Mouse (Mus musculus) heart, embryonic 14.5 days (tissue): ENCODE results near the gene Pgpep1. TPM values are rescaled to one million over a fixed set of nuclear protein-coding genes. Genes with fewer than 3 reads are reported as not detected.

Experiments used
- ATAC-seq: fragments of 200-750 bp; cut with Nextera tagmentation; 2 replicates; pipeline ENCODE4 v1.8.0; 2017; ENCODE audit warnings: low read depth, moderate TSS enrichment; ENCODE audit not compliant: insufficient number of reproducible peaks, insufficient read depth, low FRiP score
- H3K27ac ChIP-seq, 2 experiments: fragments of 200-500 bp in 1 of 2; fragments of 300-500 bp in 1 of 2; sonication (generic) in 1 of 2; replicated peaks in 1 of 2; 2 replicates each; pipeline ENCODE4 v1.5.1; 2012 to 2014; ENCODE audit warnings: low read depth in 2 of 2, low read length in 2 of 2, control low read depth in 1 of 2, mild to moderate bottlenecking in 1 of 2, mixed read lengths in 1 of 2; ENCODE audit not compliant: control insufficient read depth in 1 of 2, insufficient read depth in 1 of 2
- H3K27me3 ChIP-seq: fragments of 300-500 bp; sonication (generic); 2 replicates; pipeline ENCODE4 v1.6.1; 2014; ENCODE audit warnings: mild to moderate bottlenecking, low read length, control low read depth; ENCODE audit not compliant: control insufficient read depth, insufficient read depth
- H3K36me3 ChIP-seq: fragments of 300-500 bp; sonication (generic); 2 replicates; pipeline ENCODE4 v1.6.1; 2014; ENCODE audit warnings: mild to moderate bottlenecking, control low read depth, low read length, mixed read lengths; ENCODE audit not compliant: control insufficient read depth, insufficient read depth
- H3K4me1 ChIP-seq, 2 experiments: fragments of 200-500 bp in 1 of 2; fragments of 300-500 bp in 1 of 2; sonication (generic) in 1 of 2; 2 replicates each; pipeline ENCODE4 v1.6.1; 2012 to 2014; ENCODE audit warnings: low read length in 2 of 2, control low read depth in 1 of 2, mixed read lengths in 1 of 2; ENCODE audit not compliant: control insufficient read depth in 2 of 2, insufficient read depth in 2 of 2
- H3K4me2 ChIP-seq: fragments of 300-500 bp; sonication (generic); 2 replicates; pipeline ENCODE4 v1.6.1; 2014; ENCODE audit warnings: mild to moderate bottlenecking, low read length
- H3K4me3 ChIP-seq, 2 experiments: fragments of 200-500 bp in 1 of 2; fragments of 300-500 bp in 1 of 2; sonication (generic) in 1 of 2; 2 replicates each; pipeline ENCODE4 v1.5.1; 2012 to 2014; ENCODE audit warnings: low read length in 2 of 2, mild to moderate bottlenecking in 2 of 2, control low read depth in 1 of 2, low read depth in 1 of 2, moderate library complexity in 1 of 2; ENCODE audit not compliant: control insufficient read depth in 1 of 2, insufficient read depth in 1 of 2
- H3K9ac ChIP-seq: fragments of 300-500 bp; sonication (generic); 2 replicates; pipeline ENCODE4 v1.6.1; 2014; ENCODE audit warnings: mild to moderate bottlenecking, low read length
- H3K9me3 ChIP-seq: fragments of 300-500 bp; sonication (generic); 2 replicates; pipeline ENCODE4 v1.6.1; 2016; ENCODE audit warnings: low read length, control low read depth; ENCODE audit not compliant: control insufficient read depth
- WGBS: fragments of 180-500 bp; shearing (Covaris S2); extraction: QIAGEN DNeasy Blood & Tissue Kit; methylation state at CpG from one replicate; pipeline ENCODE4 v1.1.7; 2014; 5-methylcytosine and 5-hydroxymethylcytosine counted together
- polyA plus RNA-seq: library from polyadenylated mRNA; unstranded; fragments of >200 nt; fragmentation: Nextera tagmentation; extraction: Ambion mirVana; gene quantifications from 2 replicates; pipeline ENCODE4 v1.2.1, GENCODE M21; 2014

The Pgpep1 gene
- polyA plus RNA-seq, 1 experiment from 2014 or later, result 46.6 TPM

- no peaks in the 10 kb centered on the region for H3K9me3 ChIP-seq
- no peaks in the 10 kb centered on the region for H3K27me3 ChIP-seq
- H3K4me2 ChIP-seq, result peak overlapping the region; percentile 95; the same call in 1 of the 2 replicates
- no peak overlapping the region for H3K9ac ChIP-seq
- WGBS, result 98% methylated on average over 3 of the region's 3 CpGs
- H3K36me3 ChIP-seq, result peaks cover 42% of the 10 kb centered on the region
- H3K4me1 ChIP-seq, result peaks cover 15 to 23% of the 10 kb centered on the region in 2 experiments
- no peak for ATAC-seq
- no peak overlapping the region for H3K4me3 ChIP-seq
- no peak overlapping the region for H3K27ac ChIP-seq
Measured at GRCm38 (mm10) chr8:70657214-70657613, 3.0 kb downstream of the Pgpep1 start.

GRCm38 (mm10) chr8:70656193-70656790, 3.9 kb downstream of the Pgpep1 start:
- H3K27me3 ChIP-seq, result no peaks in the 10 kb centered on the region
- no peak for ATAC-seq
- H3K4me2 ChIP-seq, result no peak overlapping the region
- H3K27ac ChIP-seq, result no peak overlapping the region
- H3K9me3 ChIP-seq, result no peaks in the 10 kb centered on the region
- no peak overlapping the region for H3K9ac ChIP-seq
- no peak overlapping the region for H3K4me3 ChIP-seq
- peaks cover 51% of the 10 kb centered on the region for H3K36me3 ChIP-seq
- H3K4me1 ChIP-seq, result peaks cover 15 to 23% of the 10 kb centered on the region in 2 experiments
- WGBS, result 74% methylated on average over 13 of the region's 13 CpGs

- Histone ChIP-seq H3K27me3 (no peaks in the 10 kb centered on the region), H3K9ac (no peak overlapping the region), H3K9me3 (no peaks in the 10 kb centered on the region), H3K4me1 (peaks cover 15 to 21% of the 10 kb centered on the region in 2 experiments), H3K4me3 (no peak overlapping the region), H3K4me2 (no peak overlapping the region), H3K27ac (no peak overlapping the region), H3K36me3 (peaks cover 59% of the 10 kb centered on the region)
- ATAC-seq, result no peak
- 63% methylated on average over 2 of the region's 2 CpGs for WGBS
Measured at GRCm38 (mm10) chr8:70655469-70655868, 4.7 kb downstream of the Pgpep1 start.

GRCm38 (mm10) chr8:70654121-70654520, 6.1 kb downstream of the Pgpep1 start:
- no peak for ATAC-seq
- H3K4me1 ChIP-seq, result peaks cover 21 to 28% of the 10 kb centered on the region in 2 experiments
- H3K36me3 ChIP-seq, result peaks cover 67% of the 10 kb centered on the region
- 65% methylated on average over 1 of the region's 1 CpGs for WGBS
- H3K27me3 ChIP-seq, result no peaks in the 10 kb centered on the region
- no peak overlapping the region for H3K9ac ChIP-seq
- H3K4me3 ChIP-seq, result no peak overlapping the region
- no peak overlapping the region for H3K27ac ChIP-seq
- no peak overlapping the region for H3K4me2 ChIP-seq
- no peaks in the 10 kb centered on the region for H3K9me3 ChIP-seq

- no peaks in the 10 kb centered on the region for H3K27me3 ChIP-seq
- 74% methylated on average over 2 of the region's 2 CpGs for WGBS
- no peak overlapping the region for H3K9ac ChIP-seq
- H3K36me3 ChIP-seq, result peaks cover 75% of the 10 kb centered on the region
- no peak for ATAC-seq
- H3K4me1 ChIP-seq, result peaks cover 26 to 28% of the 10 kb centered on the region in 2 experiments
- no peak overlapping the region for H3K4me3 ChIP-seq
- H3K9me3 ChIP-seq, result no peaks in the 10 kb centered on the region
- H3K4me2 ChIP-seq, result no peak overlapping the region
- H3K27ac ChIP-seq, result no peak overlapping the region
Measured at GRCm38 (mm10) chr8:70653226-70653625, 7.0 kb downstream of the Pgpep1 start.

- peak overlapping the region; percentile 88 to 89; a peak in 3 of 4 replicates for H3K27ac ChIP-seq
- no peak overlapping the region for H3K4me3 ChIP-seq
- H3K9me3 ChIP-seq, result no peaks in the 10 kb centered on the region
- no peak for ATAC-seq
- H3K36me3 ChIP-seq, result peaks cover 54% of the 10 kb centered on the region
- H3K9ac ChIP-seq, result no peak overlapping the region
- H3K27me3 ChIP-seq, result no peaks in the 10 kb centered on the region
- peaks cover 40 to 47% of the 10 kb centered on the region in 2 experiments for H3K4me1 ChIP-seq
- 93% methylated on average over 17 of the region's 17 CpGs for WGBS
- H3K4me2 ChIP-seq, result no peak overlapping the region
Measured at GRCm38 (mm10) chr8:70650351-70650750, 9.8 kb downstream of the Pgpep1 start.

GRCm38 (mm10) chr8:70649324-70649723, 10.9 kb downstream of the Pgpep1 start:
- Histone ChIP-seq H3K4me1 (peaks cover 40 to 50% of the 10 kb centered on the region in 2 experiments), H3K4me3 (no peak overlapping the region), H3K36me3 (peaks cover 43% of the 10 kb centered on the region), H3K9me3 (no peaks in the 10 kb centered on the region), H3K27me3 (no peaks in the 10 kb centered on the region), H3K27ac (peak overlapping the region; percentile 88 to 89), H3K9ac (peak overlapping the region; percentile 54), H3K4me2 (peak overlapping the region; percentile 12; the same call in 1 of the 2 replicates)
- peak; percentile 79 for ATAC-seq
- WGBS, result 16% methylated on average over 4 of the region's 4 CpGs

- Histone ChIP-seq H3K4me3 (no peak overlapping the region), H3K27me3 (no peaks in the 10 kb centered on the region), H3K9me3 (no peaks in the 10 kb centered on the region), H3K4me2 (0 out of 2 replicates have a peak overlapping the region, but pooled peaks have one; percentile 11), H3K27ac (peak overlapping the region; percentile 62 to 89), H3K36me3 (peaks cover 39% of the 10 kb centered on the region), H3K9ac (peak overlapping the region; percentile 54), H3K4me1 (peaks cover 40 to 50% of the 10 kb centered on the region in 2 experiments)
- 58% methylated on average over 3 of the region's 3 CpGs for WGBS
- ATAC-seq, result no peak
Measured at GRCm38 (mm10) chr8:70648921-70649320, 11.3 kb downstream of the Pgpep1 start.
